Mouse (Mus musculus) frontal cortex, postnatal 36 days (tissue): Measurements from ENCODE around the gene Hspa13.

Experiments used
- DNase-seq, 2 experiments: peaks; one replicate each; pipeline ENCODE4 v3.0.0; 2022; ENCODE audit warnings: low spot score in 2 of 2

The Hspa13 gene

DNA sequence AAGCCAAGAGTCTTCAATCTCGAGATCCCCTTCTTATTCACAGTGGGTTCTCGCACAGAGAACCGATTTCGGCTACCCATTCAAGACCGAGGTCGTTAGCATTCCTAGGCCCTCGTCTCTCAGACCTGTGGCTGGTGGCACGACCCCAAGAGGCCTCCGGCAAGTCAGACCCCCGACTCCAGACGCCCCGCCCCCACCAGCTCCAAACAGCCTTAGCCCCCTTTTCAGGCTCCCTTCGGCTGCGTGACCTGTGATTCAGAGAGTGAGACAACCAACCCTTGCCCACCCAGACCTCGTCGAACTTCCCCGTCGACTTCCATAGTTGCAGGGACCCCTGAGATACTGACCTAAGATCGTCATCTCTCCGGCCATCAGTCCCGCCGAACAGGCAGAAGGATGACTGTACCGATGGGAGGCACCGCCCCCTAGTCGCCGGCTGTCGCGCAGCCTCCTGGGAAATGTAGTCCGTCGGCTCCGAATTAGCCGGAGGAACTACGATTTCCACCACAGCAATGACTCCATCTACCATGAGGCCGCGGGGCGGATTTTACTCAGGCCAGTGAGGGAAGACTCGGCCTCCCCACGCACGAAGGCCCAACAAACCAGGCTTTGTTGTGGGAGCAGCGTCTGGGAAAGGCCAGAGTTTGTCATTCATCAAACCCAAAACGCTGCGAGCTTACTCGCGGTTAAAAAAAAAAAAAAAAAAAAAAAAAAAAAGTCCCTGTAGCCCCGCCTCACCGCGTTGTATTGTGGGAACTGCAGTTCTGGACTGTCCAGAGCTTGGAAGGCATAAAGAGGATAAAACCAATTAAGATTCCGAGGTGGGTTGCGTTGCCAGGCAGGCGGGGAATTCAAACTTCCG is at the start of gene Hspa13:
TSS of gene Hspa13 (minus strand) at position 717 of the 862 bp plus-strand sequence.
- DNase-seq, result peak; percentile 97 to 98

DNA sequence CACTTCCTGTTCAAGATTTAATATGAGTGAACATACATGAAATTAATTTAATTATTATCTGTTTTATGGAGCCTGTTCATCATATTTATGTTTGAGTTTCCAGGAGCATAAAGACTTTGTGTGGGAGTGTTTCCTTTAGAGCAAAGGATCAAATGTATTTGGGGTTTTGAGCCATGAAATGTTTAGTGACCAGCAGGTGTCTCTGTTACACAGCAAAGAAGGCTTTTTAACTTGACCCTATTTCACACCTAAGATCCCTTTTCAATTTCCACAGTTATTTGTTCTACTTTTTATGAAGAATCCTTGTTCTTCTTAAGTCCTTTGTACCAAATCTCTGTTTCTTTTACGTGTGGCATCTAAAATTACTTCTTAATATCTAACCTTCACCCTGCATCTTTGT is 12.4 kb upstream of the Hspa13 start:
- peak in 1 of 2 experiments; percentile 29 for DNase-seq

DNA sequence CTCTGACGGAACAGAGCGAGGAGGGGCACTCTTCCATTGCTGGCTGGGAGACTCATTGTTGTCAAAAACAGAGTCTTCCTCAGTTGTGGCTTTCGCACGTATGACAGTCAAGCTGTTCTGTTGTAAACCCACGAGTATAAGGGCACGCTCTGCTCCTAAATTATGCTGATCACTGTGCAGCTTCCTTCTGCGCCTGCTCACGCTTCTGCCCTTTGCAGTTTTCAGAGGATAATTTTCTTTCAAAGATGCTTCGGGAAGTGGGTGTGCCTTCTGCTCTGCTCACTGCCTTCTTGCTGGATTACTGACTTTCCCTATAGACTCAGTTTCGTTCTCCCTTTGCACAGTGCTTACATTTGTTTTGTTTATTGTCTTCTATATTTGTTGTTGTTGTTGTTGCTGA is 6.3 kb upstream of the Hspa13 start:
- DNase-seq, result peak; percentile 26 to 30

DNA sequence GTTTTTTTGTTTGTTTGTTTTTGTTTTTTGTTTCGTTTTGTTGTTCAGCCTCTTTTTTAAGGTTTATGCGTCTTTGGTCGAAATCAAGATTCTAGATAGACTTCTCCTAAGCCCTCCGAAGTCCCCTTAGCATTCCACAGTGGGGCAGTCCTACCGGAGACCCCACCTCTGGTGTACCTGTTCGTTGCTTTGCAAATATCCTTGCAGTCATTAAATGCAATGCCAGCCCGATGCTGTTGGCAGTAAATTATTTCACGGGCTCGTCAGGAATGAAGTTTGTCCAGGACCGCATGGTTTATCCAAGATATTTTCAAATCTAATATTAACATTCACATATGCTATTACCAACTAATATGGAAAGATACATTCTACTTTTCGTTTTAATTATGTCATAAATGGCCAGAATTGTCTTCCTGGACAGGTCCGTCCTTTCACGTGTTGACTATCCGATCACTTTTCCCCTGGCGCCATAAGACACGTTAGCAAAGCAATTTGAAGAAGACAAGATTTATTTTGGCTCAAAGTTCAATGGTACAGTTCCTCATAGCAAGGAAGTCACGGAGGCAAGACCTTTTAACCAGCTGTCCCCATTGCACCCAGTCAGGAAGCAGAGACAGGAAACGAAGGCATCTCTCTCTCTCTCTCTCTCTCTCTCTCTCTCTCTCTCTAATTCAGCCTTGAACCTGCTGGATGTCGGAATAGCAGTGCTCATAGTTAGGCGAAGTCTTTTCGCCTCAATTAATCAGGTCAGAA is 522 bp upstream of the Hspa13 start:
- DNase-seq, result no peak

- DNase-seq, result no peak
Measured at GRCm38 (mm10) chr16:75752876-75753275, 14.0 kb downstream of the Hspa13 start.

GRCm38 (mm10) chr16:75750103-75750502 is 16.8 kb downstream of the Hspa13 start:
- no peak for DNase-seq

- no peak for DNase-seq
Measured at GRCm38 (mm10) chr16:75748926-75749325, 18.0 kb downstream of the Hspa13 start.

- DNase-seq, result no peak
Measured at GRCm38 (mm10) chr16:75744014-75744413, 22.9 kb downstream of the Hspa13 start.

DNA sequence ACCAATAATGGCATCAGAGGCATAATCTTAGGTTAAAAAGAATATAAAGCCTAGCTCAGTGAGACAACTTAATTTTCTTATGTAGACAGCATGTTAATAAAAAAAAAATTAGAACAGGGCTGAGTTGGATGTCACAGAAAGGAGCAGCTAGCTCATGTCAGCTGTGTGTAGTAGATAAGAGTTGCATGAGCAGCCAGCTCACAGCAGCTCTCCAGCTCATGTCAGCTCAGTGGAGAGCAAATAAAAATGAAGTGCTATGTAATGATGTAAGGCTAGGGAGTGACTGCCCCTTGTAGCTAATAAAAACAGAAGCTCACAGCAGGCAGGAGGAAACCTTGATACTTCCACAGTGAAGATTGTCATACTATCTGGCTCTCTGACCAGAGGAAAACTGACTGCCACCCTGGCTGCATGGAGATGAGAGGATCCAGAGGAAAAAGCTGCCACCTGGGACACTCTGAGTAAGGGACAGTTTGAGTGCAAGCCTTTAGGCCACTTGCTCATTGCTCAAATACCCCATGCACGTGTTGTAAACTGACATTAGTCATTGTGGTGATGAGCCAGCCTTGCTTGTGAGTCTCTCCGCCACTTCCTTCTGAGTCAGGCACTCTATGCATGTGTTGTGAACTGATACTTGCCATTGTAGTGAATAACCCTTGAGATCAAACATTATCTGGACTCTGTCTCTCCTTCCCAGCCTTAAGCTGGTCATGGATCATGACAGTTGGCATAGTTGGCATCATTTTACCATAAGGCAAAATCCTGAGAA is 49.3 kb downstream of the Hspa13 start:
- no peak for DNase-seq

- DNase-seq, result peak; percentile 42 to 64
Measured at GRCm38 (mm10) chr16:75696176-75696575, 70.7 kb downstream of the Hspa13 start.
